Mouse (Mus musculus) limb, embryonic 13.5 days (tissue): ENCODE data around the gene Ncr1. TPM values are rescaled to one million over a fixed set of nuclear protein-coding genes. Genes with fewer than 3 reads are reported as not detected.
"Not testable (repeated sequence)": the region's sequence is repeated elsewhere in the genome, so short reads cannot be mapped to it uniquely, and the experiment has no call there.

Experiments
- ATAC-seq: fragments of 200-750 bp; cut with Nextera tagmentation; 2 replicates; pipeline ENCODE4 v1.8.0; 2017; ENCODE audit warnings: low read depth, moderate number of reproducible peaks, moderate TSS enrichment; ENCODE audit not compliant: low FRiP score
- H3K27ac ChIP-seq: fragments of 300-500 bp; sonication (generic); 2 replicates; pipeline ENCODE4 v1.5.1; 2015; ENCODE audit warnings: inconsistent platforms, mild to moderate bottlenecking, moderate library complexity
- H3K27me3 ChIP-seq: fragments of 300-500 bp; sonication (generic); 2 replicates; pipeline ENCODE4 v1.6.1; 2015; ENCODE audit warnings: mild to moderate bottlenecking, inconsistent platforms
- H3K36me3 ChIP-seq: fragments of 300-500 bp; sonication (generic); 2 replicates; pipeline ENCODE4 v1.6.1; 2015; ENCODE audit warnings: inconsistent platforms, mild to moderate bottlenecking, moderate library complexity
- H3K4me1 ChIP-seq: fragments of 300-500 bp; sonication (generic); 2 replicates; pipeline ENCODE4 v1.6.1; 2015; ENCODE audit warnings: inconsistent platforms
- H3K4me2 ChIP-seq: fragments of 300-500 bp; sonication (generic); replicated peaks from 2 replicates; pipeline ENCODE4 v1.6.1; 2015; ENCODE audit warnings: inconsistent platforms, mild to moderate bottlenecking, moderate library complexity
- H3K4me3 ChIP-seq: fragments of 300-500 bp; sonication (generic); 2 replicates; pipeline ENCODE4 v1.5.1; 2015; ENCODE audit warnings: moderate library complexity, mild to moderate bottlenecking, inconsistent platforms
- H3K9ac ChIP-seq: fragments of 300-500 bp; sonication (generic); 2 replicates; pipeline ENCODE4 v1.6.1; 2015; ENCODE audit warnings: mild to moderate bottlenecking, inconsistent platforms
- H3K9me3 ChIP-seq: fragments of 300-500 bp; sonication (generic); 2 replicates; pipeline ENCODE4 v1.6.1; 2016; ENCODE audit warnings: inconsistent platforms
- WGBS: fragments of 180-500 bp; shearing (Covaris S2); methylation state at CpG from one replicate; pipeline ENCODE4 v1.1.7; 2015; 5-methylcytosine and 5-hydroxymethylcytosine counted together
- microRNA-seq: library from miRNA; unstranded; fragments of <30 nt; microRNA quantifications from one replicate; pipeline ENCODE4, GENCODE M21; 2016
- polyA plus RNA-seq: library from polyadenylated mRNA; unstranded; fragments of >200 nt; fragmentation: Nextera tagmentation; extraction: Ambion mirVana; gene quantifications from 2 replicates; pipeline ENCODE4 v1.2.1, GENCODE M21; 2015

The Ncr1 gene
- not detected in 2 replicates for polyA plus RNA-seq

DNA sequence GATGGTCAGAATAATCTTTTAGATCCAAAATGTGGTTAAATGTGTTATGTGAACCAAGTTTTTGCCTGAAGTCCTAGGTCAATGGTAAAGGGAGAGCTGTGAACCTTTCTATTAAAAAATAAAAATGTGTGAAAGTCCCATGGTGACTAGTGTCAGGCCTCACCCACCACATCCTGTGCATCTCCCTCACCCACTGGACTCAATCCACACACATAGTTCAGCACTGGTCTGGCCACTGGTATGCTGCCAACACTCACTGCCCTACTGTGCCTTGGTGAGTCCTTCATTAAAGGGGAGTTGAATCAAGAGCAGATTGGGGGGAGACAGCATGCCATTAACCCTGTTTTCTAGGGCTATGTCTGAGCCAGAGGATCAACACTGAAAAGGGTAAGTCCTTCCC is at the start of gene Ncr1:
Gene Ncr1 (plus strand): TSS at position 216 of the 400 bp plus-strand sequence.
- ATAC-seq, result no peak
- Histone ChIP-seq H3K4me3 (no peak within 1 kb of the TSS), H3K4me1 (no peaks in the 10 kb centered on the region), H3K9ac (no peak within 1 kb of the TSS), H3K9me3 (no peaks in the 10 kb centered on the region), H3K27me3 (no peaks in the 10 kb centered on the region), H3K27ac (no peak within 1 kb of the TSS), H3K36me3 (no peaks in the 10 kb centered on the region), H3K4me2 (no peak within 1 kb of the TSS)

DNA sequence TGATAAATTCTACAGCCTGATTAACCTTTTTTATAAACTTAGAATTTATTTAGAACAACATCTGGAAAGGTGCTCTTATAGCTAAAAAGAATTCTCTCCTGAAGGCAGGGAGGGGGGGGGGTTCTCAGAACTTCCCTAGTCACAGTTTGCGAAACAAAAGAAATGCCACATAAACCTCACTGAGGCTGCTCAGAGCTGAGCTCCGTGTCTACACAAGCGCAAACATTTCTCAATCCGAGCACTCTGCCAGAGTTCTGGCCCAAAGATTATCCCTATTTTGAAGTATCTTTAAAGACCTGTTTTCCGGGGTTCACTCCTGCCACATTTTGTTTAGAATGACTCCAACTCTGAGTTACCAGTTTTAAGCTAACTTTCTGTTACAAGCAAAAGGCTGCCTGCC is 44.9 kb upstream of the Ncr1 start:
- H3K27me3 ChIP-seq, result no peaks in the 10 kb centered on the region
- H3K4me2 ChIP-seq, result no peak overlapping the region
- no peaks in the 10 kb centered on the region for H3K36me3 ChIP-seq
- WGBS, result 71% methylated on average over 5 of the region's 5 CpGs
- H3K9ac ChIP-seq, result no peak overlapping the region
- no peaks in the 10 kb centered on the region for H3K4me1 ChIP-seq
- no peaks in the 10 kb centered on the region for H3K9me3 ChIP-seq
- ATAC-seq, result no peak
- H3K4me3 ChIP-seq, result no peak overlapping the region
- H3K27ac ChIP-seq, result no peak overlapping the region

DNA sequence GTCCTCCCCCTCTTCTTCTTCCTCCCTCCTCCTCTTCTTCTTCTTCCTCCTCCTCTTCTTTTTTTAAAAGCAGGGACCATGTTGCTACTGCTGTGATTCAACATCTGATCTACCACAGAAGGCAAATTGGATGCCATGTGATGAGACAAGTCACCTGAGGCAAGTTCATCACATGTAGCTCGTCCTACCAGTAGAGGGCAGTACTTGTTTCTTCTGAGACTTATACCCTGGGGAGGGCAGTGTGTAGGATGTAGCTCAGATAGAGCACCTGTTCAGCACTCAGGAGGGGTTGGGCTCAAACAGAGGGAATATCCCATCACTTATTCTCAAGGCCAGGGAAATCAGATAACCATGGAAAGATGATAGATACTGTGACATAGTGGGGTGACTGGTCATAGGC is 40.3 kb upstream of the Ncr1 start:
- WGBS, result 29% methylated on average over 1 of the region's 1 CpGs
- Histone ChIP-seq H3K27ac (no peak overlapping the region), H3K4me3 (no peak overlapping the region), H3K36me3 (no peaks in the 10 kb centered on the region), H3K9me3 (no peaks in the 10 kb centered on the region), H3K4me2 (no peak overlapping the region), H3K9ac (no peak overlapping the region), H3K4me1 (no peaks in the 10 kb centered on the region), H3K27me3 (no peaks in the 10 kb centered on the region)
- ATAC-seq, result no peak

DNA sequence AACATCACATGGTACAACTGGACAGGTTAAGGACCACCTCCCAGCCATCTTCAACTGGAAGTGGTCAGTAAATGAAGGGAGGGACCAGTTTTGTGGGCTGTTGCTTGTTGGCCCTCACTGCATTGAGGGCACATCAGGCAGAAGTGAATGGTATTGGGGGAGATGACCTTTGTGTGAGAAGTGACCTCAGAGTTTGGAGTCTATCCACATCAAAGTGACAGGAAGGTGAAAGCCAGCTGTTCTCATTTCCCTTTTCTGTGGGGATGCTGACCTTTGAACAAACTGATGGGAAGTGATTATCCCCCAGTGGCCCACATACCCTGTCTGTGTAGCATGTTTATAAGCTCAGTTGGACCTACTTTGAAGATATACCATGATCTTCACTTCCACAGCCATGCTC is 37.4 kb upstream of the Ncr1 start:
- Histone ChIP-seq H3K27ac (no peak overlapping the region), H3K9me3 (no peaks in the 10 kb centered on the region), H3K36me3 (no peaks in the 10 kb centered on the region), H3K4me1 (no peaks in the 10 kb centered on the region), H3K27me3 (no peaks in the 10 kb centered on the region), H3K4me2 (no peak overlapping the region), H3K4me3 (no peak overlapping the region), H3K9ac (no peak overlapping the region)
- ATAC-seq, result no peak

- Histone ChIP-seq H3K27me3 (no peaks in the 10 kb centered on the region), H3K27ac (no peak overlapping the region), H3K4me3 (no peak overlapping the region), H3K9ac (no peak overlapping the region), H3K4me2 (no peak overlapping the region), H3K36me3 (no peaks in the 10 kb centered on the region), H3K9me3 (no peaks in the 10 kb centered on the region), H3K4me1 (no peaks in the 10 kb centered on the region)
- ATAC-seq, result no peak
- WGBS, result 84% methylated on average over 1 of the region's 1 CpGs
Observed at GRCm38 (mm10) chr7:4303457-4303856, 34.1 kb upstream of the Ncr1 start.

GRCm38 (mm10) chr7:4313109-4313508 is 24.4 kb upstream of the Ncr1 start:
- H3K4me2 ChIP-seq, H3K27me3 ChIP-seq, H3K9me3 ChIP-seq, H3K27ac ChIP-seq, H3K4me3 ChIP-seq, ATAC-seq, H3K9ac ChIP-seq, H3K4me1 ChIP-seq, H3K36me3 ChIP-seq: not testable (repeated sequence)
- 77% methylated on average over 2 of the region's 2 CpGs for WGBS

GRCm38 (mm10) chr7:4313531-4313930 is 24.0 kb upstream of the Ncr1 start:
- H3K9ac ChIP-seq, H3K27ac ChIP-seq, H3K4me3 ChIP-seq, H3K4me2 ChIP-seq, H3K4me1 ChIP-seq, H3K36me3 ChIP-seq, H3K27me3 ChIP-seq, ATAC-seq, H3K9me3 ChIP-seq: not testable (repeated sequence)
- WGBS, result 90% methylated on average over 3 of the region's 3 CpGs

DNA sequence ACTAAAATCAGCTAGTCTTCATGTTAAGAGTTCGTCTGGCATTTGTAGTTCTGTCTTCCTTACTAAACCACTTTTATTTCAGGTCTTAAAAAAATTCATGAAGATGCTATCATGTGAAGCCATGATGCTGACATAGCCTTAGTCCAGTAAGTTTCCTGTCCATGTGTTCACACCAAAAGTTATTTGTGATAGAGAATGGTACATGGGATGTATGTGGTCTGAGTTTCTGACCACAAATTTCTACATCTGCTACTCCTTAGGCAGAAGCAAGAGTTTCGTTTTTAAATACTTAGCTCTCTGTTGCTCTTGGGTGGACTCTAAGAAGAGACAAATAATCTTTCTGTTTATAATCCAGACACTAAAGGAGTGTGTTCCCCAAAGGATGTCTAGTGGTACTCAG is 14.2 kb upstream of the Ncr1 start:
- 78% methylated on average over 2 of the region's 2 CpGs for WGBS

GRCm38 (mm10) chr7:4373521-4373920 is 36.0 kb downstream of the Ncr1 start:
- Histone ChIP-seq H3K4me1 (no peaks in the 10 kb centered on the region), H3K4me3 (no peak overlapping the region), H3K27me3 (no peaks in the 10 kb centered on the region), H3K4me2 (no peak overlapping the region), H3K9ac (no peak overlapping the region), H3K9me3 (no peaks in the 10 kb centered on the region), H3K36me3 (no peaks in the 10 kb centered on the region), H3K27ac (no peak overlapping the region)
- 82% methylated on average over 7 of the region's 7 CpGs for WGBS
- ATAC-seq, result no peak

More for the DNA sequence above, 14.2 kb upstream of the Ncr1 start:
- H3K9ac ChIP-seq, result no peak overlapping the region
- H3K4me1 ChIP-seq, result no peaks in the 10 kb centered on the region
- no peak for ATAC-seq
- H3K4me2 ChIP-seq, result no peak overlapping the region
- no peak overlapping the region for H3K27ac ChIP-seq
- H3K36me3 ChIP-seq, result no peaks in the 10 kb centered on the region
- no peaks in the 10 kb centered on the region for H3K27me3 ChIP-seq
- no peaks in the 10 kb centered on the region for H3K9me3 ChIP-seq
- no peak overlapping the region for H3K4me3 ChIP-seq

Small RNA genes lying within 50 kb of the gene (microRNA-seq; reads per million reads assigned to microRNA genes)
- not detected for gene Gm24752
- not detected for gene Gm25349

Other genes starting within 250 kb of the Ncr1 start
- gene Ttyh1, start 218.3 kb upstream of the Ncr1 start, polyA plus RNA-seq, result 2.0 and 2.3 TPM in 2 replicates
- 59.1 and 64.4 TPM in 2 replicates for gene Leng8, start 200.7 kb upstream of the Ncr1 start, polyA plus RNA-seq
- 4.6 and 4.9 TPM in 2 replicates for gene Leng9, start 187.3 kb upstream of the Ncr1 start, polyA plus RNA-seq
- 70.9 and 74.3 TPM in 2 replicates for gene Cdc42ep5, start 172.9 kb upstream of the Ncr1 start, polyA plus RNA-seq
- 0.06 and 0.09 TPM in 2 replicates for gene Lilra5, start 100.0 kb upstream of the Ncr1 start, polyA plus RNA-seq
- 0.09 and 0.33 TPM in 2 replicates for gene Gp6, start 60.0 kb downstream of the Ncr1 start, polyA plus RNA-seq
- 29.2 and 32.1 TPM in 2 replicates for gene Rdh13, start 107.9 kb downstream of the Ncr1 start, polyA plus RNA-seq
- 5.9 and 6.3 TPM in 2 replicates for gene Eps8l1, start 123.0 kb downstream of the Ncr1 start, polyA plus RNA-seq
- 43.8 and 50.2 TPM in 2 replicates for gene Ppp1r12c, start 164.0 kb downstream of the Ncr1 start, polyA plus RNA-seq
- gene Tnnt1, start 178.7 kb downstream of the Ncr1 start, polyA plus RNA-seq, result 298 and 309 TPM in 2 replicates
- gene Tnni3, start 186.5 kb downstream of the Ncr1 start, polyA plus RNA-seq, result 4.9 and 5.5 TPM in 2 replicates
- 3.0 and 3.3 TPM in 2 replicates for gene Dnaaf3, start 194.7 kb downstream of the Ncr1 start, polyA plus RNA-seq
- 5.5 and 6.0 TPM in 2 replicates for gene Syt5, start 209.8 kb downstream of the Ncr1 start, polyA plus RNA-seq